Mouse (Mus musculus) spleen, postnatal 14 days (tissue): ENCODE measurements around the gene Rapgef6.

Experiments used
- DNase-seq, 2 experiments: peaks; one replicate each; pipeline ENCODE4 v3.0.0; 2021 to 2022; ENCODE audit warnings: low spot score in 2 of 2

Rapgef6 gene

DNA sequence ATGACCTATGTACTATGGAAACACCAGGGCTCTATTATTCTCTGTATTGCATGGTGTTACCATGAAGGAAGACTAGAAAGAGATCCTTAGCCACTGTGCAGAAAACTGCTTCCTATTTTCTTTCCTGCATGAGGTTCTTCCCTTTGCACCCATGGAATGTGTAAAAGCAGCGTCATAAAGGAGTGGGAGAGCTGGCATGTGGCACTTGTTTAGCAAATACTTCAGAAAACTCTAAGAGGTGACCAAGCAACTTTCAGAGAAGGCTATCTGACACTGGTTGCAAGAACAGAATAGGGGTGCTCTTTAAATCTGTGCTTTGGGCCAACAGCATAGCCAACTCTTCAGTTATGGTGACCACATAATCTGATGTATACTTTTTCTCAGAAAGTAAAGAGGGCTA is 212.5 kb downstream of the Rapgef6 start:
- DNase-seq = no peak

DNA sequence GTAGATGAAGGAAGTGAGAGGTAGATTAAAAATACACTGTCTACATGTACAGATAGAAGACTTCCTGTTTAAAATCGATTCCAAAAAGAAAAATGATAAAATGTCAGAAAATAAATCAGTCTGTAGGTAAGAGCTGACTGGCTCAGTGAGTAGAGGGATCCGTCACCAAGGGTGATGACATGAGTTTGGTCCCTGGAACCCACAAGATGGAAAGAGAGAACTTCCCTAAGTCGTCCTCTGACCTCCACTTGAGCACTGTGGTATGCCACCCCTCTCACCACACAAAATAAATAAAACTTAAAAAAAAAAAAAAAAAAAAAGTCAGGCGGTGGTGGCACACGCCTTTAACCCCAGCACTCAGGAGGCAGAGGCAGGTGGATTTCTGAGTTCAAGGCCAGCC is 214.3 kb downstream of the Rapgef6 start:
- DNase-seq = no peak

DNA sequence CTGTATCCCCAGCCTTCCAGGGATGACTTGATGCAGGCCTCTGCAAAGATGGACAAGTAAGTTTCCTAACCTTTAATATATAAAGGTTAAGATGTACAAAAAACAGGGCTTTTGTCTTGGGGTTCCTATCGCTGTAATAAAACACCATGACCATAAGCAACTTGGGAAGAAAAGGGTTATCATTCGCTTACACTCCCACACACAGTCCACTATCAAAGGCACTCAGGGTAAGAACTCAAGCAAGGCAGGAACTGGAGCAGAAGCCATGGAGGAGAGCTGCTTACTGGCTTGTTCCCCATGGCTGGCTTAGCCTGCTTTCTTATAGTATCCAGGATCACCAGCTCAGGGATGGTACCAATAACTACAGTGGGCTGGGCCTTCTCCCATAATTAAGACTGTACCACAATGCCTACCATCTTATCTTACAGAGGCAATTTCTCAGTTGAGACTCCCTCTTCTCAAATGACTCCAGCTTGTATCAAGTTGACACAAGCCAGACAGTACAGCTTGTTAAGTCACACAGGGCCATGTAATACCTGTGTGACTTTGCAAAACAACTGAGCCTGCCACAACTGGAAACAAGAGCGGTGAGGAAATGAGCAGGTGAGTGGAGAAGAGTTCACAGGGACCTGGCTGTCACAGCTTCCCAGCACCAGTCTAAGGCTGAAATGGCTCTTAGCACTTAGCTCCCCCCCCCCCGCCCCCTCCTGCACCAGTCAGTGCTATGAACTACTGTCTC is 216.5 kb downstream of the Rapgef6 start:
- DNase-seq = no peak

DNA sequence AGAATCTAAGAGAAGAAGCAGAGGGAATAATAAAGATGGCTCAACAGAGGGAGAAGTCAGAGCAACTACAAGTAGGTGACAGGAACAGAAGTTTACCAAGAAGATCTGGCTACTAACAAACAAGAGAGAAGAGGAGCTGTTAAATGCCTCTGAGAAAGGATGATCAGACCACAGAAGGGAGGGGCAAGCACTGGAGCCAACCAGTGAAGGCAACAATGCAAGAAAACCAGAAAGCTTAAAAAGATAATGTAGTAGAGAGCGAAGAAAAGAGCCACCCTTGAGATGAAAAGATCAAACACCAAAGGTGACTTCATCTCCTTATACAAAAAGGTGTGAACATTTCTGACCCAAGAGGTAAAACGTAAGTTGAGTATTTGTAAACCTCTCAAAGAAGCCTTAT is 218.7 kb downstream of the Rapgef6 start:
- no peak for DNase-seq

DNA sequence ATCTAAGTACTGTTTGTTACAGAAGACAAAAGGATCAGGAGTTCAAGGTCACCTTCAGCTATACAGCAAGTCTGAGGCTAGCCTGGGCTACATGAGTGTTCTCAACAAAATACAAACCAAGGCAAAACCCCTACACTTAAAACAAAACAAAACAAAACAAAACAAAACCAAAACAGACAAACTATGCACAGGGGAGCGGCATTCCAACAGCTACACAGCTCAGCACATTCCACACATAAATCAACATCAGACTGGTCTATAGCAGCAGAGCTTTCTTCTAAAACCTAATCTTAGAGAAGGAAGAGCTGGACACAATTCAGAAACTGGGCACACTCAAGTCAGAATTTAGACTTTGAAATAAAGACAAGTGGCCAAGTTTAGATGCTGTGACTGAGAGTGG is 221.6 kb downstream of the Rapgef6 start:
- no peak for DNase-seq
